Mouse (Mus musculus) megakaryocyte progenitor cell, adult 5-6 weeks (primary cell): ENCODE measurements at regions not wholly inside any gene's neighbourhood (a gene's known extent, or its start where the extent isn't known, plus 50 kb on each side); places are given as distances from the start of the nearest gene placed in this dataset.

ENCODE experiments used
- ATAC-seq: replicated peaks from 2 replicates; pipeline ENCODE4 v1.8.0; 2016; ENCODE audit warnings: mild to moderate bottlenecking, moderate TSS enrichment, inconsistent platforms; ENCODE audit not compliant: poor library complexity

DNA sequence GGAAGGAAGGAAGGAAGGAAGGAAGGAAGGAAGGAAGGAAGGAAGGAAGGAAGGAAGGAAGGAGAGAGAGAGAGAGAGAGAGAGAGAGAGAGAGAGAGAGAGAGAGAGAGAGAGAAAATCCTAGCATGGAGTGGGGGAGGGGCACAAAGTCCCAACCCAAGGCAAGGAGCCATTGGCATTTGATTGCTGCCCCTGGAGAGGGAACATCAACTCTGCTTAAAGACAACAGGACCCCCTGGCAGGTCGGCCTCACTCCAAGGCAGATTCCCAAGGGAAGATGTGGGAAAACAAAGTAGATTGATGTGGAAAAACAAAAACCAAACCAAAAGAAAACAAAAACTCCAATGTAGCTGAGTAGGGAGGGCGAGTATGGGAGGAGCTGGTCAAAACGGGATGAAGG is 49.9 kb upstream of the Fzd10 start:
- ATAC-seq, result no peak

GRCm38 (mm10) chr5:128549811-128550210 is 50.8 kb upstream of the Fzd10 start:
- no peak for ATAC-seq

GRCm38 (mm10) chr5:128542049-128542448 is 58.6 kb upstream of the Fzd10 start:
- no peak for ATAC-seq

GRCm38 (mm10) chr5:128538646-128539045 is 62.0 kb upstream of the Fzd10 start:
- no peak for ATAC-seq

- ATAC-seq, result no peak
Measured at GRCm38 (mm10) chr5:128537218-128537617, 63.4 kb upstream of the Fzd10 start.

- ATAC-seq, result no peak
Measured at GRCm38 (mm10) chr5:128536393-128536792, 64.3 kb upstream of the Fzd10 start.

GRCm38 (mm10) chr5:128527241-128527640 is 73.4 kb upstream of the Fzd10 start:
- ATAC-seq, result no peak

DNA sequence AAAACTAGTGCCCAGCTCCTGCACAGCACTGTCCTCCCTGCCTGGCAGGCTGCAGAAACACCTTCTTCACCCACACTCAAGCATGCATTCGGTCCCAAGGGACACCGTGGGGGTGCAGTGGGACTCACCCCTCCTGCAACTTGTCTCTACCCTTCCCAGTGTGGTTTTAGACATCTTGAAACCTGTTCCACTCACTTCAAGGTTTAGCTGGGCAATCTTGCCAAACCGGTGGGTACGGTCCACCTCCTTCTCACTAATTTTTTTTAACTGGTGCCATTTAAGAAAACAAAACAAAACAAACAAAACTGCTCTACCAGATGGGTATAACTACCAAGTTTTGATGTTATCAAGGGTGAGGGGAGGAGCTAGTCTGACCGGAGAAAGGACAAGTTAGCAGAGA is 74.2 kb upstream of the Fzd10 start:
- no peak for ATAC-seq

GRCm38 (mm10) chr5:128524377-128525280 is 76.0 kb upstream of the Fzd10 start:
- ATAC-seq, result no peak

- peak; percentile 61; the same call in 1 of the 2 replicates for ATAC-seq
Measured at GRCm38 (mm10) chr5:128522667-128523066, 78.0 kb upstream of the Fzd10 start.

DNA sequence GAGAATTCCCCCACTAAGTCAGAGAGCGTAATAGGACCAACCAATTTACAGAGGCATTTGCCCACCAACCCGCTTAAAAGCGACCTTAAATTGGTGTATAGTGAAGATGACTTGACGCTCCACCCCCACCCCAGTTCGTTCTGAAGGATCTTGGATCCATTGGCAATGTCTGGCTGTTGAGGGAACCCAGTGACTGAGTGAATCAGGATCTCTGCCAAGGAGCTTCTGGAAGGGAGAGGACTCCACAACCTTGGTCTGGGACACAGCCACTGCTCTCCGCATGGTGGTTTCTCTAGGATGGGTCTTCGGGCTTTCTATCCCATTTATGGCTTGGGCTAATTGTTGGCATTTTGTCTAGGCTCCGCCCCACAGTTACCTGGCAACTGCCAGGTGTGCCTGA is 83.3 kb upstream of the Fzd10 start:
- no peak for ATAC-seq

DNA sequence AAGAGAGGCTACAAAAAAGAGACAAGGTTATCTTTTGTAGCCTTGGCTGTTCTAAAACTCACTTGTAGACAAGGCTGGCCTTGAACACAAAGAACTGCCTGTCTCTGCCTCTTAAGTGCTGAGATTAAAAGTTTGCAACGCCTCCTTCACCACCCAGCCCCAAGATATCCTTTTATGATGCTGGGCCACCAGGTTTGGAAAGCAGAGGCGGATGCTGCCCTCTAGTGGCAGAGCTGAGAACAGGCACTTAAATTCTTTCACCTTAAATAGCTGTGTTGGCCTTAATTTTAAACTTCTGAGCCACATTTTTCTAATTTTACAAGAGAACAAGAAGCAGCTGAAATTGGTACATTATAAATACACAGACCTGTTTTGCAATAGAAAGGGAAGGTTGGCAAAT is 82.5 kb upstream of the Tmem132d start:
- ATAC-seq, result peak; percentile 64

DNA sequence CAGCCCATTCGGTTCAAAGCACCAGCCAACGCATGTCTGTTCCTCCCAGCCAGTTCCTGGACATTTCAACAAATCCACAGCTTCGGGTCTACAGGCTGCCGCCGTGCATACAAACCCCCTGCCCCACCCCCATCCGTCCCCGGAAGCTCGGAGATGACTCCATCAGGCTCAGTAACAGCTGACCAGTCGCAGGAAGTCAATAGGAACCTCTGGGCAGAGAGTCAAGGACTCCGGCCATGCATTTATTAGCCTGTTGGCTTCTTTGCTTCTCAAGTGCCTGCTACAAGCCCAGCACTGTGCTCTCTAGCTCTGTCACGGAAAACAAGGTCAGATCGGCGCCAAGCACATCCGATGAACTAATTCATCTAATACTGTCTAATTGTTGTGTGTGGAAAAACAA is 80.4 kb upstream of the Tmem132d start:
- ATAC-seq, result no peak

DNA sequence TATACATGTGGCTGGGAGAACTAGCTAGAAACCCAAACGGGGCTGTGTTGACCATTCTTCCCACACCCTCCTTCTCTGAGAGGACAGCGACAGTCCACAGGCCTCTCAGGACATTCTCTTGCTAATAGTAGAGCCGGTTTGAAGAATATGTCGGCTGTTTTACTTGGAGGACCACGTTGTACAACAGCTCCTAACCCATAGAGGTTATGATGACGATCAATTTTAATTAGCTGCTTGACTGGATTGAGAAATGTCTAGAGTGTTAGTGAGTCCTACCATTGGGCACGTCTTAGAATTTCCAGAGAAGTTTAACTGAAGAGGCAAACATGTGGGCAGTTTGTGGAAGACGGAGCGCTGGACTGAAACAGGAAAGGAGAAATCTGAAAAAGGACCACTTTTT is 79.7 kb upstream of the Tmem132d start:
- no peak for ATAC-seq

DNA sequence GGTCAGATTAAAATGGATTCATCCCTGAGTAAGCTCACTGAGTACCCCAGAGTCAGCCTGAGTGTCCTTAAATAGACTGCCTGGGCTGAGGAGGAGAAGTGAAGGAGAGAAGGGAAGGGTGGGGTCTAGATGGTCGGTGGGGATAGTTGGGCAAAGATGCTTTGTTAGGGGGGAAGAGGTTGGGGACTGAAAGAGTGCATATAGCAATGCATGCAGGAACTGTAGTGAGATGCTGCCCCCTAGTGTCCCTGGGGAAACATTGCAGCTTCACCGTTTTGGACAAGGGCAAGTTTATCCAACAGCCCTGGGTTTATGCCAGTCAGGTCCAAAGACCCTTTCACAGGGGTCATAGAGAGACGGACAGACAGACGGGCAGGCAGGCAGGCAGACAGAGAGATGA is 71.6 kb upstream of the Tmem132d start:
- no peak for ATAC-seq

DNA sequence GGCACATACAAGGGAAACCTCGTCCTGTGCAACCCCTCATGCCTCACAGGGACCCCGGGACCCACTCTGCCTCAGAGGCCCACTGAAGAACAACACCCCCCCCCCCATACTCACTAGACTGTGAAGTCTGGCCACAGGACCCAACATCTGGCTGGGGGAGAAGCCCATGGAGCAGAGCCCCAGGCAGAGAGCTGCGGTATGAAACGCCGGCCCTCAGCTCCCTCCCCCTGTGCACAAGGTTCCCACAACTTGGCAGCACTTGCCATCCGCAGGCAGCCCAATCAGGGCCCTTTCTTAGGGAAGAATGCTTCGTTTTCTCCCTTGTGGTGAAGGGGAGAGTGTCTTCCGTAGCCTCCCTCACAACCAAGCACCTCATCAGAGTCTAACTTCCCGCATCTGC is 66.6 kb upstream of the Tmem132d start:
- ATAC-seq, result no peak

DNA sequence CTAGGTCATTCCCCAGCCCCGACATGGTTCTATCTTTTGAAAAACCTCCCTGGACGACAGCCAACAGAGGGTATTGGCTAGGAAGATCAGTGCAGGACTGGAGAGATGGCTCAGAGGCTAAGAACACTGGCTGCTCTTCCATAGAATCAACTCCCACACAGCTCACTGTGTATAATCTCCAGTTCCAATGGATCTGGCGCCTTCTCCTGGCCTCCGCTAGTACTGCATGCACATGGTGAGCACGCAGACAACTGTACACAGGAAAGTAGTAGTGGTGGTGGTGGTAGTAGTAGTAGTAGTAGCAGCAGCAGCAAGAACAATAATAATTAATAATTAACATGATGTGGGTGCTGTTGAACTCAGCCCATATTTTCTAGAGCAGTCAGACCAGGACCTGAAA is 66.2 kb upstream of the Tmem132d start:
- ATAC-seq, result no peak

GRCm38 (mm10) chr5:128492541-128492940 is 59.7 kb upstream of the Tmem132d start:
- ATAC-seq, result no peak

DNA sequence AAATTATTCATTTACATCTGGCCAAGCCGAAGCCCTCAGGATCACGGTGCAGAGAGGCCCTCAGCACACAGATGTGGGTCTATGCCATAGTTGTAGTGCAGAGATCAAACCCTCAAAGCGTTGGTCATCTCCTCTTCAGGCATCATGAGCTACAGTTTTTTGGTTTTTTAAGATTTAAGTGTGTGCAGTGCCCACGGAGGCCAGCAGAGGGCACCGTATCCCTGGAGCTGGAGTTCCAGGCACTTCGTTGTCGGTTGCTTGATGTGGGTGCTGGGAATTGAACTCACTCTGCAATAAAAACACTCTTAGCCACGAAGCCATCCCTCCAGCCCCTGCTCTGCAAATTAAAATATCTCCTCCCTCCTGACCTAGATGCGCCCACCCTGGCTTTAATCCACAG is 58.3 kb upstream of the Tmem132d start:
- ATAC-seq, result peak; percentile 37; the same call in 1 of the 2 replicates

- ATAC-seq, result no peak
Measured at GRCm38 (mm10) chr5:128488872-128489580, 56.1 kb upstream of the Tmem132d start.

DNA sequence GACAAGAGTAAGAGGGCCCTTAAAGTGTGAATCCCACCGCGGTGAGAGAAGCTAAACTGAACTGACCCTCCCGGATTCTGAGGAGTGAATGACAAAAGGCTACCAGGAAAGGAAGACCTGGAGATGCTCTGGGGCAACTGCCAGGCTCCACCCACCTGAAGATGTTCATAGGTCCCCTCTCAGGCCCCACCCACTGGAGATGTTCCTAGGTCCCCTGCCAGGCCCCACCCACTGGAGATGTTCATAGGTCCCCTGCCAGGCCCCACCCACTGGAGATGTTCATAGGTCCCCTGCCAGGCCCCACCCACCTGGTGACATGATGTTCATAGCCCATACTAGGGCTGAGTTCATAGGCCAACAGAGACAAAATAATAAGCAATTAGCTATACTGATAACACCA is 54.5 kb upstream of the Tmem132d start:
- ATAC-seq, result no peak

DNA sequence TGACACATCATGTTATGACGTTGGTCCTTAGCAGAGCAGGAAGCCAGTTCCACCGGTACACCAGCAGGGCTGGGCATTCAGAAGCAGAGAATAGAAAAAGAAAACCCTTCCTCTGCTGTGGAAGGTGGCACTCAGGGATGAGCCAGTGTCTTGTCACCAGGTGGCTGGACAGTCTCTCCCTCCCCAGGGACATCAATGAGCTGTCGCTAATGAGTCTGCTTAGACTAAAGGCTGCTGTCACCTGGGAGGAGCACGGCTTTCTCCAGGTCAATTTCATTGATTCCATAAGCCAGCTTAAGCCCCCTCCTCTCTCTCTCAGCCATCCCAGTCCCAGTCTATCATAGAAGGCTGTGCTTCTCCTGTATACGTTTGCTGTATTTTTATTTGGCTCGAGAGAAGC is 51.2 kb upstream of the Tmem132d start:
- no peak for ATAC-seq
